Mouse (Mus musculus) C2C12 (cell line): ENCODE measurements around the gene Ptma.

Experiments used
- CTCF ChIP-seq: IDR thresholded peaks from one replicate; pipeline ENCODE4 v1.5.1; 2011; ENCODE audit not compliant: control insufficient read depth, insufficient read depth, insufficient read length
- MAX ChIP-seq: IDR thresholded peaks from one replicate; pipeline ENCODE4 v1.6.1; 2011; ENCODE audit warnings: mild to moderate bottlenecking, control low read depth
- MYOG ChIP-seq: IDR thresholded peaks from one replicate; pipeline ENCODE4 v1.6.1; 2011; ENCODE audit not compliant: control insufficient read depth, insufficient read length; ENCODE audit errors: extremely low read depth
- USF1 ChIP-seq: IDR thresholded peaks from one replicate; pipeline ENCODE4 v1.6.1; 2011; ENCODE audit warnings: low read depth, mild to moderate bottlenecking, control low read depth, moderate library complexity

DNA sequence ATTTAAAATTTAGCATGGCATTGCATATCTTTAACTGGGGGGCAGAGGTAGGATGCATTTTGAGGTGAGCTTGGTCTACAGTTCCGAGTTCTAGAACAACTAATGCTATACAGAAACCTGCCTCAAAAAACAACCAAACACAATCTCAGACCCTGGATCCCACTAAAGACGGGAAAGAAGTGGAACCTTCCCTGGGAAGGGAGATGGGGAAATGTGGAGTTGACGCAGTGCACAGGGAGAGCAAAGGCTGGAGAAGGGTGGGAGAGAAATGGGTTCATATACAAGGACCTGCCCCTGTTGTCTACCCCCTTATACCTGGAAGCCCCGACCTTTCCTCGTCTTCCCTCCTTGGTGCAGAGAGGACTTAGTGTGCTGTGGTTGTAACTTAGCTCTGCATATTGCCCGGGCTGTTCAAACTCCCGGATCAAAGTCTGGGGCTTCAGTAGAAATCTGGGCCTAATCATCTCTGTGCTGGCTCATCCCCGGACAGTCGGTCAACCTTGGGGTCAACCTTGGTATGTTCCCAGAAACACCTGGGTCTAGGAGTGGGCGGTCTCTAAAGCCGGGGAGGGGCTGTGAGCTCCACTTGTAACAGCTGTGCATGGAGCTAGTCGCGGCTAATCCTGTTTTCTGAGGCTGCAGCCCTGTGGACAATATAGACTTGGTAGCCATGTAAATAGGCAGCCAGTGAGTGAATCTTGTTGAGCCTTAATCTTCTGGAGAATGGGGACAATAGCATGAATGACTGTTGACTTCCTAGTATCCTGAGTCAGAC, 5.2 kb downstream of the Ptma start:
- no peak for TF ChIP-seq MAX
- no peak for TF ChIP-seq CTCF
- no peak for TF ChIP-seq USF1
- no peak for TF ChIP-seq MYOG
